Mouse (Mus musculus) liver, adult 2 months (tissue): Measurements from ENCODE around the gene Fbxw11.

ENCODE experiments used
- CTCF ChIP-seq: fragments of 200-500 bp; IDR thresholded peaks from 2 replicates; pipeline ENCODE4 v1.5.1; 2011; ENCODE audit warnings: low read depth, low read length, control low read depth
- POLR2A ChIP-seq: fragments of 200-500 bp; IDR thresholded peaks from 2 replicates; pipeline ENCODE4 v1.6.1; 2011; ENCODE audit warnings: low read length, control low read depth; ENCODE audit not compliant: insufficient read depth; ENCODE audit errors: extremely low read depth

GRCm38 (mm10) chr11:32748800-32749199 is 106.3 kb downstream of the Fbxw11 start:
- no peak for TF ChIP-seq POLR2A
- TF ChIP-seq CTCF = no peak
